Mouse (Mus musculus) thymus, postnatal 0 days (tissue): Measurements from ENCODE around the gene Ythdf1. TPM values are rescaled to one million over a fixed set of nuclear protein-coding genes. Genes with fewer than 3 reads are reported as not detected.

Experiments used
- DNase-seq: peaks from one replicate; pipeline ENCODE4 v3.0.0-alpha.2; 2015; ENCODE audit warnings: low spot score
- microRNA-seq: library from miRNA; unstranded; fragments of <30 nt; microRNA quantifications from one replicate; pipeline ENCODE4, GENCODE M21; 2016; ENCODE audit warnings: borderline number of aligned reads
- polyA plus RNA-seq: library from polyadenylated mRNA; unstranded; fragments of >200 nt; fragmentation: Nextera tagmentation; extraction: Ambion mirVana; gene quantifications from 2 replicates; pipeline ENCODE4 v1.2.1, GENCODE M21; 2015

The Ythdf1 gene
- polyA plus RNA-seq, 1 experiment from 2014 or later, result 52.6 TPM

DNA sequence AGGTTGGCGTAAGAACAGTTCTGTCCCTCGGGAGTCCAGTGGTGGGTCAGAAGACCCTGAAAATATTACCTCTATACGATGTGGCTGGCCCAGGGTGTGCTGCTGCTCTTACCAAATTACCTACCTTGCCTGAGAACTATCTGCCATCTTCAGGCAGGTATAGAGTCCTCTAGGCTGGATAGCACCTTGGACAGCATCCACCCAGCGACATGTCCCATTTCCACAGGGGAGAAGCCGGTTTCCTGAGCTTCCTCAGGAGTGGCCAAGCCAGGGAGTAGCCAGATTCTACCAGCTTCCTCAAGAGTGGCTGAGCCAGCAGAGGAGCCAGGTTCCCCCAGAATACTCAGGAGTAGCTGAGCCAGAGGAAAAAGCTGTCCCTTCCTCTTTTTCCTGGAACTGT is 35.5 kb downstream of the Ythdf1 start:
- no peak for DNase-seq

GRCm38 (mm10) chr2:180881281-180881680 is 39.5 kb downstream of the Ythdf1 start:
- DNase-seq, result no peak

DNA sequence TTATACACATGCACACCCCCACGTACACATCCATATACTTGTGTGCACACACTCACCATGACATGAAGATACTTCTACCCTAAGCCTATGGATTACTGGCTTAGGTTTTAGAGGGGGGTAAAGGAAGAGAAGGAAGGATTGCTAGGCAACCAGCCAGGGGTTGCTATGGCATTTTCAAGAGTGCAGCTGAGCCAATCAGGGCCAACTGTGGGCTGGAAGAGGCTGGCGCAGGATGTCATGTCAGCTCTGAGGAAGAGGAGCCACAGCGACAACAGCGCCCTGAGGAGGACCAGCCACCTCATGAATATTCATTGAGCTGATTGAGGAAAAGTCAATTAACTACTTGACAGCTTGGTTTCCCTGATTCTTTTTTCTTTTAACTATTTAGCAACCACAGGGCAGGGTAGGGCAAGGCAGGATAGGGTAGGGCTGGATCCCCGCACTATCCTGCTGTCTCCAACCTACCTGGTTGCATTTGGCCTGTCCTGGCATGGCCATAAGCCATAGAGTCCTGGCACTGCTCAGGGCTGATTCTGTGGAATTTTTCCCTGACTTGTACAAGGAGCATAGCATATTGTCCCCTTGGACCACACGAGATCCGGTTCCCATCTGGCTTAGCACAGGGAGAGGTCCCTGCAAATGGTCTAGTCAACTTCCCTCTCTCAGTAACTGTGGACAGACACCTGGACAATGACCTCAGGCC is 41.2 kb downstream of the Ythdf1 start:
- no peak for DNase-seq

GRCm38 (mm10) chr2:180870006-180870405 is 50.7 kb downstream of the Ythdf1 start:
- no peak for DNase-seq

DNA sequence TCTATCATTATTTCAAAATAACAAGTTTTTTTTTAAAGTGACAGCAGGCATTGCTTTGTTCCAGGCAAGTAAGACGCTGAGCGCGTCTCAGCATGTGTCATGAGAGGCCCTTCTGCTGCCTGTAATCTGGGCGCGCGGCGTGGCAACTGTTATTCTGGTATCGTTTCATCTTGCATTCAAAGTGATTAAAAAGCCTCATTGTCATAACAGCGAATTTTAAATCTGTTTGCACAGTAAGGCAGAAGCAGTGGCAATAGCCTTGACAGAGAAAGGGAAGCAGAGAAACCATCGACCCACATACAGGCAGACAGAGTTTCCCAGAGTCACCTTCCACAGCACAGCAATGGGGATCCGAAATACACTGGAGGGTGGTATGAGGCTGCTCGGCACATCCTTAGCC is 59.2 kb downstream of the Ythdf1 start:
- no peak for DNase-seq

DNA sequence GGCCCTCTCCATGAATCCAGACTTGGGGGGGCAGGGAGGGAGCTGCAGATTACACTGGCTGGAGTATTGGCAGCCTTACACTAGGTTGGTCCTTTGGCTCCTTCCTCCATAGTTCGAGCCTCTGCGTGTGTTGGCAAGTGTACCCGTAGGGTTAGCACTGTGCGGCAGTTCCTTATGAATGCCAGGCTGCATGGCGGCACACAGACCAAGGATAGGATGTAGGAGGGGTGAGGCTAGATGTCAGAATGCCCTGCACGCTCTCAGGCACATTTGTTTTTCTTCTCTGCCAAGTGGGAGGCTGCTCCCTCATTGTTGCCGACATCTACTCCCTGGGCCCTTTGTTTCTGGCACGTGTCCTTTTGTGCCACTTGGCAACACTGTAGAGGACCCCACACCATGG is 63.6 kb downstream of the Ythdf1 start:
- DNase-seq, result no peak

DNA sequence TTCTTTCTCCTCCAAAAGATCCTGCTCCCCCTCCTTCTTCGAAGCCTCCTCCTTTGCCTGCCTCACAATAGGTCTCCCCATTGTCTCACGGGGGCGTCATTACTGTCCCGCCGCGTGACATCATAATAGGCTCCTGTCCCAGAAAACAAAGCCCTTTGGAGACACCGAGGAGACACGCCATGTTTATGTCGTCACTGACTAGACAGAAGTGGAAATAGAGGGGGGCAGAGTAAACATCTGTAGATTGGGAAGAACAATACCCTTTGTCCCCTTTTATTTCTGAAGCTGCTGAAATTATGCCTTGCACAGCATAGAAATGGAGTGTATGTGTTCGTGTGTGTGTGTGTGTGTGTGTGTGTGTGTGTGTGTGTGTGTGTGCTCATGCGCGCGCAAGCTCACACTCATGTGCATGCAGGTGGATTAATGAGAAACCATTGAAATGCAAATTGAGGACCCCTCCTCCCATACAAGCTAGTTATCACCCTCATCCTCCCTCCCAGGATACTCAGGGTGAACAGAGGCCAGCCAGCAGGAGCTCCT is 65.7 kb downstream of the Ythdf1 start:
- no peak for DNase-seq

Small RNAs within 50 kb of the gene (microRNA-seq; reads per million reads assigned to microRNA genes)
- gene Mir124a-3, result not detected

Other genes with a start within 250 kb of the Ythdf1 start
- gene Dido1, start 210.9 kb downstream of the Ythdf1 start, polyA plus RNA-seq, result 25.6 and 32.2 TPM in 2 replicates
- 50.5 and 53.1 TPM in 2 replicates for gene Gid8, start 210.8 kb downstream of the Ythdf1 start, polyA plus RNA-seq
- gene Slc17a9, start 195.7 kb downstream of the Ythdf1 start, polyA plus RNA-seq, result 2.6 and 3.1 TPM in 2 replicates
- gene Bhlhe23, start 144.0 kb downstream of the Ythdf1 start, polyA plus RNA-seq, result 0.17 and 0.19 TPM in 2 replicates
- 0.30 and 0.40 TPM in 2 replicates for gene Birc7, start 8.1 kb upstream of the Ythdf1 start, polyA plus RNA-seq
- 28.0 and 30.0 TPM in 2 replicates for gene Nkain4, start 33.8 kb upstream of the Ythdf1 start, polyA plus RNA-seq
- 52.0 and 66.6 TPM in 2 replicates for gene Arfgap1, start 46.3 kb upstream of the Ythdf1 start, polyA plus RNA-seq
- gene Col20a1, start 65.6 kb upstream of the Ythdf1 start, polyA plus RNA-seq, result 0.14 and 0.57 TPM in 2 replicates
- 0.14 and 0.38 TPM in 2 replicates for gene Chrna4, start 122.6 kb upstream of the Ythdf1 start, polyA plus RNA-seq
- gene Kcnq2, start 214.4 kb upstream of the Ythdf1 start, polyA plus RNA-seq, result 0.07 and 0.10 TPM in 2 replicates
- gene Eef1a2, start 236.1 kb upstream of the Ythdf1 start, polyA plus RNA-seq, result not detected in 2 replicates